Mouse (Mus musculus): Measurements from ENCODE around the gene Cdkal1. TPM values are rescaled to one million over a fixed set of nuclear protein-coding genes. Genes with fewer than 3 reads are reported as not detected.
A peak's percentile ranks its signal among the peaks of the same experiment; 100 is the strongest.

Gene Cdkal1
- total RNA-seq, 1 experiment: 20.8 TPM

GRCm38 (mm10) chr13:29819147-29819546 lies 36.3 kb downstream of the Cdkal1 start:
- Histone ChIP-seq H3K4me1 (ENCODE audit: control insufficient read depth in 2 of 2, insufficient read depth in 2 of 2, low read length in 2 of 2, poor library complexity in 1 of 2) (no peaks in the 10 kb centered on the region), H3K36me3 (ENCODE audit: control insufficient read depth, insufficient read depth, low read length, poor library complexity, severe bottlenecking) (no peaks in the 10 kb centered on the region; the same call in 1 of the 2 replicates), H3K9ac (ENCODE audit: insufficient read depth, low read depth, low read length, poor library complexity, severe bottlenecking) (no peak overlapping the region), H3K9me3 (ENCODE audit: control insufficient read depth, insufficient read depth, low read depth, low read length) (no peaks in the 10 kb centered on the region), H3K4me3 (ENCODE audit: insufficient read depth in 1 of 2, low read depth in 1 of 2, low read length in 2 of 2, poor library complexity in 1 of 2, severe bottlenecking in 1 of 2) (no peak overlapping the region), H3K27ac (ENCODE audit: insufficient read depth, low read depth, low read length, poor library complexity, severe bottlenecking) (no peak overlapping the region)
- in situ Hi-C loops (cut with MboI; ENCODE audit: low sequenced_read_pairs in 2 of 2, unreplicated experiment in 2 of 2): no loop called here
- TF ChIP-seq HCFC1 (IDR thresholded peaks at IDR 0.05; ENCODE audit: borderline replicate concordance, insufficient read depth, low read length): no peak
- no peak for TF ChIP-seq ZNF384 (IDR thresholded peaks at IDR 0.05; ENCODE audit: low read depth, low read length)
- TF ChIP-seq CHD2 (IDR thresholded peaks at IDR 0.05; ENCODE audit: low read depth, low read length): no peak
- no peak for TF ChIP-seq MAFK (IDR thresholded peaks at IDR 0.05; ENCODE audit: insufficient read depth, low read depth, low read length)
- no peak for TF ChIP-seq ZC3H11A (IDR thresholded peaks at IDR 0.05; ENCODE audit: borderline replicate concordance, low read depth, low read length)
- peak; percentile 30 for DNase-seq (ENCODE audit: low read depth, low spot score)

- H3K4me3 ChIP-seq (ENCODE audit: insufficient read depth in 1 of 2, low read depth in 1 of 2, low read length in 2 of 2, poor library complexity in 1 of 2, severe bottlenecking in 1 of 2): no peak overlapping the region
- no peak overlapping the region for H3K9ac ChIP-seq (ENCODE audit: insufficient read depth, low read depth, low read length, poor library complexity, severe bottlenecking)
- DNase-seq (ENCODE audit: low read depth, low spot score): no peak
- TF ChIP-seq CHD2 (IDR thresholded peaks at IDR 0.05; ENCODE audit: low read depth, low read length): no peak
- TF ChIP-seq ZC3H11A (IDR thresholded peaks at IDR 0.05; ENCODE audit: borderline replicate concordance, low read depth, low read length): no peak
- TF ChIP-seq HCFC1 (IDR thresholded peaks at IDR 0.05; ENCODE audit: borderline replicate concordance, insufficient read depth, low read length): no peak
- no peak for TF ChIP-seq MAFK (IDR thresholded peaks at IDR 0.05; ENCODE audit: insufficient read depth, low read depth, low read length)
- no peak for TF ChIP-seq ZNF384 (IDR thresholded peaks at IDR 0.05; ENCODE audit: low read depth, low read length)
- no peaks in the 10 kb centered on the region; the same call in 1 of the 2 replicates for H3K36me3 ChIP-seq (ENCODE audit: control insufficient read depth, insufficient read depth, low read length, poor library complexity, severe bottlenecking)
- in situ Hi-C loops (cut with MboI; ENCODE audit: low sequenced_read_pairs in 2 of 2, unreplicated experiment in 2 of 2): no loop called here
- no peak overlapping the region for H3K27ac ChIP-seq (ENCODE audit: insufficient read depth, low read depth, low read length, poor library complexity, severe bottlenecking)
- H3K4me1 ChIP-seq (ENCODE audit: control insufficient read depth in 2 of 2, insufficient read depth in 2 of 2, low read length in 2 of 2, poor library complexity in 1 of 2): no peaks in the 10 kb centered on the region
- H3K9me3 ChIP-seq (ENCODE audit: control insufficient read depth, insufficient read depth, low read depth, low read length): no peaks in the 10 kb centered on the region
Measured at GRCm38 (mm10) chr13:29818314-29818713, 37.2 kb downstream of the Cdkal1 start.

GRCm38 (mm10) chr13:29810780-29811179 lies 44.7 kb downstream of the Cdkal1 start:
- no peaks in the 10 kb centered on the region for H3K36me3 ChIP-seq (ENCODE audit: control insufficient read depth, insufficient read depth, low read length, poor library complexity, severe bottlenecking)
- no peak for DNase-seq (ENCODE audit: low read depth, low spot score)
- no peak overlapping the region for H3K9ac ChIP-seq (ENCODE audit: insufficient read depth, low read depth, low read length, poor library complexity, severe bottlenecking)
- TF ChIP-seq CHD2 (IDR thresholded peaks at IDR 0.05; ENCODE audit: low read depth, low read length) (no peak), MAFK (IDR thresholded peaks at IDR 0.05; ENCODE audit: insufficient read depth, low read depth, low read length) (no peak), ZC3H11A (IDR thresholded peaks at IDR 0.05; ENCODE audit: borderline replicate concordance, low read depth, low read length) (no peak)
- H3K9me3 ChIP-seq (ENCODE audit: control insufficient read depth, insufficient read depth, low read depth, low read length): no peaks in the 10 kb centered on the region
- H3K27ac ChIP-seq (ENCODE audit: insufficient read depth, low read depth, low read length, poor library complexity, severe bottlenecking): no peak overlapping the region
- in situ Hi-C loops (cut with MboI; ENCODE audit: low sequenced_read_pairs in 2 of 2, unreplicated experiment in 2 of 2): no loop called here
- no peaks in the 10 kb centered on the region for H3K4me1 ChIP-seq (ENCODE audit: control insufficient read depth in 2 of 2, insufficient read depth in 2 of 2, low read length in 2 of 2, poor library complexity in 1 of 2)
- H3K4me3 ChIP-seq (ENCODE audit: insufficient read depth in 1 of 2, low read depth in 1 of 2, low read length in 2 of 2, poor library complexity in 1 of 2, severe bottlenecking in 1 of 2): no peak overlapping the region

- no peak overlapping the region for H3K27ac ChIP-seq (ENCODE audit: insufficient read depth, low read depth, low read length, poor library complexity, severe bottlenecking)
Measured at GRCm38 (mm10) chr13:29808383-29808782, 47.1 kb downstream of the Cdkal1 start.

GRCm38 (mm10) chr13:29807930-29808329 lies 47.5 kb downstream of the Cdkal1 start:
- no peaks in the 10 kb centered on the region for H3K9me3 ChIP-seq (ENCODE audit: control insufficient read depth, insufficient read depth, low read depth, low read length)
- in situ Hi-C loops (cut with MboI; ENCODE audit: low sequenced_read_pairs in 2 of 2, unreplicated experiment in 2 of 2): no loop called here
- H3K4me3 ChIP-seq (ENCODE audit: insufficient read depth in 1 of 2, low read depth in 1 of 2, low read length in 2 of 2, poor library complexity in 1 of 2, severe bottlenecking in 1 of 2): no peak overlapping the region
- H3K4me1 ChIP-seq (ENCODE audit: control insufficient read depth in 2 of 2, insufficient read depth in 2 of 2, low read length in 2 of 2, poor library complexity in 1 of 2): no peaks in the 10 kb centered on the region; a peak in 1 of 4 replicates
- H3K9ac ChIP-seq (ENCODE audit: insufficient read depth, low read depth, low read length, poor library complexity, severe bottlenecking): no peak overlapping the region
- no peak overlapping the region for H3K27ac ChIP-seq (ENCODE audit: insufficient read depth, low read depth, low read length, poor library complexity, severe bottlenecking)
- DNase-seq (ENCODE audit: low read depth, low spot score): no peak
- no peaks in the 10 kb centered on the region for H3K36me3 ChIP-seq (ENCODE audit: control insufficient read depth, insufficient read depth, low read length, poor library complexity, severe bottlenecking)
- no peak for TF ChIP-seq CHD2 (IDR thresholded peaks at IDR 0.05; ENCODE audit: low read depth, low read length)

More at GRCm38 (mm10) chr13:29808383-29808782, 47.1 kb downstream of the Cdkal1 start:
- no peaks in the 10 kb centered on the region; a peak in 1 of 4 replicates for H3K4me1 ChIP-seq (ENCODE audit: control insufficient read depth in 2 of 2, insufficient read depth in 2 of 2, low read length in 2 of 2, poor library complexity in 1 of 2)
- no peak for DNase-seq (ENCODE audit: low read depth, low spot score)
- no peak overlapping the region for H3K4me3 ChIP-seq (ENCODE audit: insufficient read depth in 1 of 2, low read depth in 1 of 2, low read length in 2 of 2, poor library complexity in 1 of 2, severe bottlenecking in 1 of 2)
- H3K9ac ChIP-seq (ENCODE audit: insufficient read depth, low read depth, low read length, poor library complexity, severe bottlenecking): no peak overlapping the region
- no peaks in the 10 kb centered on the region for H3K36me3 ChIP-seq (ENCODE audit: control insufficient read depth, insufficient read depth, low read length, poor library complexity, severe bottlenecking)
- no peaks in the 10 kb centered on the region for H3K9me3 ChIP-seq (ENCODE audit: control insufficient read depth, insufficient read depth, low read depth, low read length)
- TF ChIP-seq ZC3H11A (IDR thresholded peaks at IDR 0.05; ENCODE audit: borderline replicate concordance, low read depth, low read length): no peak
- no peak for TF ChIP-seq ZNF384 (IDR thresholded peaks at IDR 0.05; ENCODE audit: low read depth, low read length)
- no peak for TF ChIP-seq MAFK (IDR thresholded peaks at IDR 0.05; ENCODE audit: insufficient read depth, low read depth, low read length)
- TF ChIP-seq CHD2 (IDR thresholded peaks at IDR 0.05; ENCODE audit: low read depth, low read length): no peak
- TF ChIP-seq HCFC1 (IDR thresholded peaks at IDR 0.05; ENCODE audit: borderline replicate concordance, insufficient read depth, low read length): no peak
- in situ Hi-C loops (cut with MboI; ENCODE audit: low sequenced_read_pairs in 2 of 2, unreplicated experiment in 2 of 2): no loop called here

Data from ES-E14 (cell line).